Mouse (Mus musculus): Measurements from ENCODE around the gene Cdr2l. TPM values are rescaled to one million over a fixed set of nuclear protein-coding genes. Genes with fewer than 3 reads are reported as not detected.

The Cdr2l gene
- total and polyA plus RNA-seq, 3 experiments = not detected

GRCm38 (mm10) chr11:115359726-115360125 lies 22.0 kb upstream of the Cdr2l start:
- DNase-seq (ENCODE audit: extremely low read depth) = no peak

GRCm38 (mm10) chr11:115364136-115364535 lies 17.6 kb upstream of the Cdr2l start:
- no peak for DNase-seq (ENCODE audit: extremely low read depth)
- H3K4me1 ChIP-seq (ENCODE audit: control insufficient read depth in 1 of 2, insufficient read depth in 2 of 2) = peaks cover 4 to 8% of the 10 kb centered on the region in 2 experiments
- peaks cover 96% of the 10 kb centered on the region for H3K27me3 ChIP-seq (replicated peaks)
- H3K9me3 ChIP-seq (replicated peaks; ENCODE audit: low read length) = no peaks in the 10 kb centered on the region
- in situ Hi-C loops (cut with MboI; ENCODE audit: low pct_ligation_motif_present, low pct_unique_long_range_greater_than_20kb, low sequenced_read_pairs) = no loop called here
- H3K9ac ChIP-seq (ENCODE audit: insufficient read depth, low read depth) = no peak overlapping the region
- TF ChIP-seq MAFK (IDR thresholded peaks at IDR 0.05; ENCODE audit: insufficient replicate concordance, low read length) = no peak
- no peak for TF ChIP-seq BHLHE40 (IDR thresholded peaks at IDR 0.05; ENCODE audit: low read depth, low read length)
- no peak for TF ChIP-seq UBTF (IDR thresholded peaks at IDR 0.05; ENCODE audit: low read depth, low read length)
- no peak for TF ChIP-seq CHD2 (IDR thresholded peaks at IDR 0.05; ENCODE audit: low read length)
- no peak for TF ChIP-seq ZNF384 (IDR thresholded peaks at IDR 0.05; ENCODE audit: low read depth, low read length)
- TF ChIP-seq RCOR1 (conservative IDR thresholded peaks at IDR 0.05; ENCODE audit: low read depth, low read length) = no peak
- TF ChIP-seq TCF12 (IDR thresholded peaks at IDR 0.05; ENCODE audit: low read depth, low read length) = no peak
- no peak overlapping the region for H3K4me3 ChIP-seq (replicated peaks in 1 of 3; ENCODE audit: low read depth in 2 of 3, low read length in 2 of 3, poor library complexity in 1 of 3)
- dilution Hi-C loops (cut with MboI; ENCODE audit: extremely low pct_ligation_motif_present, extremely low pct_unique_long_range_greater_than_20kb, low sequenced_read_pairs) = no loop called here
- H3K4me2 ChIP-seq (ENCODE audit: insufficient read depth, low read depth, poor library complexity, severe bottlenecking) = no peak overlapping the region
- no peaks in the 10 kb centered on the region for H3K36me3 ChIP-seq (replicated peaks in 1 of 2; ENCODE audit: control insufficient read depth in 1 of 2, insufficient read depth in 1 of 2, low read length in 1 of 2)
- H3K27ac ChIP-seq (ENCODE audit: insufficient read depth, low read depth) = no peak overlapping the region
- H3K79me2 ChIP-seq (replicated peaks; ENCODE audit: control insufficient read depth, extremely low read depth, insufficient read depth, poor library complexity, severe bottlenecking) = no peaks in the 10 kb centered on the region

More at GRCm38 (mm10) chr11:115359726-115360125, 22.0 kb upstream of the Cdr2l start:
- dilution Hi-C loops (cut with MboI; ENCODE audit: extremely low pct_ligation_motif_present, extremely low pct_unique_long_range_greater_than_20kb, low sequenced_read_pairs) (no loop called here), in situ Hi-C loops (cut with MboI; ENCODE audit: low pct_ligation_motif_present, low pct_unique_long_range_greater_than_20kb, low sequenced_read_pairs) (loop anchor here (5.0 to 10.0 kb wide), 4 partner anchors 37 to 355 kb away; partner anchors contain the start of gene Ush1g)
- H3K4me3 ChIP-seq (replicated peaks in 1 of 3; ENCODE audit: low read depth in 2 of 3, low read length in 2 of 3, poor library complexity in 1 of 3) = no peak overlapping the region
- peaks cover 10% of the 10 kb centered on the region for H3K9me3 ChIP-seq (replicated peaks; ENCODE audit: low read length)
- H3K4me2 ChIP-seq (ENCODE audit: insufficient read depth, low read depth, poor library complexity, severe bottlenecking) = no peak overlapping the region
- no peaks in the 10 kb centered on the region for H3K36me3 ChIP-seq (replicated peaks in 1 of 2; ENCODE audit: control insufficient read depth in 1 of 2, insufficient read depth in 1 of 2, low read length in 1 of 2)
- H3K79me2 ChIP-seq (replicated peaks; ENCODE audit: control insufficient read depth, extremely low read depth, insufficient read depth, poor library complexity, severe bottlenecking) = no peaks in the 10 kb centered on the region
- H3K27ac ChIP-seq (ENCODE audit: insufficient read depth, low read depth) = no peak overlapping the region
- peaks cover 0 to 3% of the 10 kb centered on the region in 2 experiments; a peak in 1 of 4 replicates for H3K4me1 ChIP-seq (ENCODE audit: control insufficient read depth in 1 of 2, insufficient read depth in 2 of 2)
- peaks cover 94% of the 10 kb centered on the region for H3K27me3 ChIP-seq (replicated peaks)
- no peak for TF ChIP-seq ZMIZ1 (IDR thresholded peaks at IDR 0.05; ENCODE audit: low read depth, low read length)
- TF ChIP-seq RCOR1 (conservative IDR thresholded peaks at IDR 0.05; ENCODE audit: low read depth, low read length) = no peak
- TF ChIP-seq ETS1 (conservative IDR thresholded peaks at IDR 0.05; ENCODE audit: low read depth, low read length) = no peak
- no peak for TF ChIP-seq PAX5 (IDR thresholded peaks at IDR 0.05; ENCODE audit: low read length)
- no peak for TF ChIP-seq MYC (IDR thresholded peaks at IDR 0.05; ENCODE audit: low read depth, low read length)
- TF ChIP-seq KAT2A (IDR thresholded peaks at IDR 0.05; ENCODE audit: insufficient replicate concordance, low read length) = no peak
- TF ChIP-seq RAD21 (IDR thresholded peaks at IDR 0.05; ENCODE audit: low read depth, low read length) = peak; percentile 9
- no peak for TF ChIP-seq POLR2A (IDR thresholded peaks at IDR 0.05; ENCODE audit: low read depth, low read length)
- TF ChIP-seq SMC3 (IDR thresholded peaks at IDR 0.05; ENCODE audit: low read depth, low read length) = peak; percentile 45; the same call in 1 of the 2 replicates
- peak in 1 of 2 experiments; percentile 57; a peak in 2 of 4 replicates for TF ChIP-seq CTCF (conservative IDR thresholded peaks at IDR 0.05 in 1 of 2, IDR thresholded peaks at IDR 0.05 in 1 of 2; ENCODE audit: low read depth in 2 of 2, low read length in 2 of 2)
- no peak for TF ChIP-seq JUN (IDR thresholded peaks at IDR 0.05; ENCODE audit: insufficient read depth, low read depth, low read length)
- 0 out of 2 replicates have a peak, but pooled peaks have one; percentile 31 for TF ChIP-seq MAX (IDR thresholded peaks at IDR 0.05; ENCODE audit: low read length)
- no peak for TF ChIP-seq NELFE (IDR thresholded peaks at IDR 0.05; ENCODE audit: low read depth, low read length)
- TF ChIP-seq UBTF (IDR thresholded peaks at IDR 0.05; ENCODE audit: low read depth, low read length) = no peak
- TF ChIP-seq ELF1 (IDR thresholded peaks at IDR 0.05; ENCODE audit: low read depth, low read length) = peak; percentile 59; the same call in 1 of the 2 replicates
- no peak for TF ChIP-seq USF2 (conservative IDR thresholded peaks at IDR 0.05; ENCODE audit: low read depth, low read length)
- no peak for TF ChIP-seq USF1 (IDR thresholded peaks at IDR 0.05; ENCODE audit: low read depth, low read length)
- H3K9ac ChIP-seq (ENCODE audit: insufficient read depth, low read depth) = no peak overlapping the region
